Mouse (Mus musculus): ENCODE data around the gene Ttll2.
A peak's percentile ranks its signal among the peaks of the same experiment; 100 is the strongest.
"Not testable (repeated sequence)": the region's sequence is repeated elsewhere in the genome, so short reads cannot be mapped to it uniquely, and the experiment has no call there.

Ttll2 gene

DNA sequence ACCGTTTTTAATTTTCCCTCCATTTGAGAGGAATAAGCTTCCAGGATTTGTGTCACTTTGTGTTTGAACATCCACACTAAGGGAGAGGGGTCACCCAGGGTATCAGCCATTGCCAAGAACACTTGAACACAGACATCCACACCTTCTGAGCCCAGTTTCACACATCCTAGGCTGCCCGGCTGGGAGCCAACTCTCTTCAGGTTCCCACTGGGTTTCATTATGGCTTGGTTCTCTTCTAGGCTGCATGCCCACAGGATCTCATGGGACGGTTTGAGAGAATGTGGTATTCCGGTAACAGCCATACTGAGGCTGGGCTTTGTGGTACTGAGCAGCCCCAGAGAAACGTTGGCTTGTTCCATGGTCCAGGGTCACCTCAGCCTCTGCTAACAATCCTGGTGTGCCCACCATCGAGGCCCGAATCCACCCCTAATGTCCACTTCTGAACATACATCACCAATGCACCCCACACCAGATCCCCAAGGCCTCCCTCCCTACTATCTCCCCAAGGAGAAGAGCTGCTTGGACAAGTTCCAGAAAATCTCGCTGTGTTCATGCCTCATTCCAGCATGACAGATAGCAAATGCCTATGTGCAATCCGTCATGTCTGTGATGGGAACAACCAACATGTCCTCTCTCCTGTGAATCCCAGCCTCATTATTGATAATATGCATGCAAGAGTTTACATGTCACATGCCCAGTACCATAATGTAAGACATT lies 8.4 kb upstream of the Ttll2 start:
- not testable (repeated sequence) for DNase-seq

DNA sequence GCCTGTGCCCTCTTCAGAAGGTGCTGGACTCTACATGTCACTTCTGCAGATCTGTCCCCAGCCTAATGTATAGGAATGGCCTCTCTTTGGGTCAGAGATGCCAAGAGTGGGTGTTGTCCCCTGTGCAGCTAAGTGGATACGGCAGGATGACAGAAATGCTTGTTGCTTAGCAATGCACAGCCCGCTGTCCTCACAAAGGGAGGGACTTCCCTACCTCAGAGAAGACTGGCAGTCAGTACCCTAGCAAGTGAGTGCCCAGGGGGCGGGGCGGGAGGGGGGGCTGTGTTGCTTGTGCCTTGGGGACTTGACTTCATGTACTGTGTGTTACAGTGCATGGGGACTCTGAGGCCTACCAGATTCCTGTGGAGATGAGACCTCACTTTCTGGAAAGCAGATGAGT lies 7.3 kb upstream of the Ttll2 start:
- DNase-seq: not testable (repeated sequence)

DNA sequence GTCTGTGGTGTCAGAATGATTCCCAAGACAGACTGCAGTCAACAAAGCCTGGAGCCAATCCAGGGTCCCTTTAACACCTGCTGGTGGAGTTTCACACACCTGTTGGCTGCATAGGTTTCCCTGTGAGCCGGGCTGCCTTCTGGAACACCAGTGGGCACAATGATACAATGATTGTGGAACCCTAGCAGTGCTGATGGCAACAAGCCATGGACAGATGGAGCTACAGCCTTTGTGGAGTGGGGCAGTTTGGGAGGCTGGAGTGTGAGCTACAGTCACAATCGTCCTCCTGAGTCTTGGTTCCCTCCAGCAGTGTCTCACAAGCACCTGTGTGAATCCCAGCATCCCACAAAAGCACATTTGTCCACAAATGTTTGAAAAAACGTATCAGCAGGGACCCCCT lies 3.7 kb downstream of the Ttll2 start:
- not testable (repeated sequence) for DNase-seq

DNA sequence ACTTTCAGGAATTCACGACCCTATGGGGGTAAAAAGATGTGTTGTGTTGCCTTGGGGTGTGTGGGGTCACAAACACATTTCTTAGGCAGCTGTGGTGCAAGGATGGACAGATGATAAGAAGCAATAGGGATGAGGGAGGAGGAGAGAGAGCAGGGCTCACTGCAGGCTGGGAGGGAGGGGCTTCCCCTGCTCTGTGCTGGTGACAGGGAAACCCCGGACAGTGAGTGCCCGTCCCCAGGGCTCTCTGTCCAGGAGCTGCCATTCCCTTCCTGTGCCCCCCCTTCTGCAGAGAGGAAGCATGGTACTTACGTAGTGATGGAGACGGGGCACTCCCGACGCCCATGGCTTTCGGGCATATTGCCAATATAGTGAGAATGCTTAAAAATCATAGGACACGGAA lies 15.1 kb downstream of the Ttll2 start:
- DNase-seq: not testable (repeated sequence)

DNA sequence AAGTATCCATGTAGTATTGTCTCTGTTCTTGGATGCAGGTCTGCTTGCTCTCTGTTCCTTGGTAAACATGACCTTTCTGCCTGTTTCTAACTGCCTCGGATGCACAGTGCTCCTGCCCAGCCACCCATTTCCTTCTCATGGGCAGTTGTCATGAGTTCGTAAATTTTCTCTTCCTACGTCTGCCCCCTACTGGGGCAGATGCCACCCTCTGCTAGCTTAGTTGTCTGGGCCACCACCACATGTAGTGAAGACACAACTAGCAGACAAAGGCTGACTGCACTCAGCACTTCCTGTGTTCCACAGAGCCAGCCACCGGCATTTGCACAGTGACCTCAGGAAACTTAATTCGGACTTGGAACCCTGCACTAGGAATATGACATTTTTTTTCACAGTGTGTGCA lies 19.8 kb downstream of the Ttll2 start:
- not testable (repeated sequence) for DNase-seq

DNA sequence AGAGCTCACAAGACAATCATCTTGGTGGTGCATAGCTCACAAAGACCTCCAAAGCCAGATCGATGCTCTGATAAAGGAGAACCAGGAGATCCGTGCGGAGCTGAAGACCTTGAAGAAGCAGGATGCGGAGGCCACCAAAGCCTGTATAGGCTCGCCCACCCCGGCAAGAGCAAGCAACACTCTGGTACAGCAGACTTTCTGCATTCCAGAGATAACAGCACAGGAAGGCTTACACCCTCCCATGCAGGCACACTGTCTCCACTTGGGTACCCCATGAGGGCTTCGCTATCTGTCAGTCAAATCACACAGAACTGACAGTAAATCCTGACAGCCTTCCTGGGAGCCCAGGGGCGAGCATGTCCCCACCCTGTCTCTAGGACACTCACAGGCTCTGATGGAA lies 26.1 kb downstream of the Ttll2 start:
- not testable (repeated sequence) for DNase-seq

DNA sequence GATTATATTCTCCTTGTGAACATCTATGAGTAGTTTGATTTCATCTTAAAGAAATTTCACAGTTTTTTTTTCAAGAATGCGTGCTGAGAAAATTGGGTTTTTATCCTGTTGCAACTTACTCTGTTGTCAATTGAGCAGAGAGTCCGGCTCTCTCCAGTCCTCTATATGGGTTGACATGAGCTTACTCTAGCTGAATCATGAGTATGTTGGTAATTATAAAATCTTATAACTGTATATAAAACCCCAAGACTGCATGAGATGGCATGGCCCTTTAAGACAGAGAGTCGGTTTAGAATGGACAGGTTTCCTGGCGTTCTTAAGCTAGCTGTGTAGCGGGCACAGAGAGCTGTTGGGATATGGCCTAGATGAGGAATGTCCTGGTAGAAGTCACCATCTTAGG lies 28.1 kb downstream of the Ttll2 start, which contains the start of gene Tcp10a:
Gene Tcp10a, plus strand, starts transcription at position 301 of the 400 bp plus-strand sequence.
- DNase-seq: not testable (repeated sequence)

DNA sequence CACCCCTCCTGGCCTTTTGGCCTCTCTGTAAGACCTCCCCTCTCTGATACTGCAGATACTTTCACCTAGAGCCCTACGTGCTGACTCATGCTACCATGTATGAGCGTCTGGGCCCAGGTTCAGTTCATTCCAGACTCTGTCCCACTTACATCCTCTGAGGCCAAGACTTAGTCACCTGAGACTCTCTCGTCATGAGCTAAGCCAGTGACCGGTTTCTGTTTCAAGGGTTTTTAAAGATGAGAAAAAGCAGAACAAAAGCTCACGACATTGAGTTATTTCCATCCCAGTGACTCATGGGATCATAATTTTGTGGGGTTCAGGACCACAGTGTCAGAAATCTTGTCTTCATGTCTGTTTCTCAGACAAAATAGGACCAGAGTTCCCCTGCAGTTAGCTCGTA lies 32.7 kb downstream of the Ttll2 start:
- not testable (repeated sequence) for DNase-seq

DNA sequence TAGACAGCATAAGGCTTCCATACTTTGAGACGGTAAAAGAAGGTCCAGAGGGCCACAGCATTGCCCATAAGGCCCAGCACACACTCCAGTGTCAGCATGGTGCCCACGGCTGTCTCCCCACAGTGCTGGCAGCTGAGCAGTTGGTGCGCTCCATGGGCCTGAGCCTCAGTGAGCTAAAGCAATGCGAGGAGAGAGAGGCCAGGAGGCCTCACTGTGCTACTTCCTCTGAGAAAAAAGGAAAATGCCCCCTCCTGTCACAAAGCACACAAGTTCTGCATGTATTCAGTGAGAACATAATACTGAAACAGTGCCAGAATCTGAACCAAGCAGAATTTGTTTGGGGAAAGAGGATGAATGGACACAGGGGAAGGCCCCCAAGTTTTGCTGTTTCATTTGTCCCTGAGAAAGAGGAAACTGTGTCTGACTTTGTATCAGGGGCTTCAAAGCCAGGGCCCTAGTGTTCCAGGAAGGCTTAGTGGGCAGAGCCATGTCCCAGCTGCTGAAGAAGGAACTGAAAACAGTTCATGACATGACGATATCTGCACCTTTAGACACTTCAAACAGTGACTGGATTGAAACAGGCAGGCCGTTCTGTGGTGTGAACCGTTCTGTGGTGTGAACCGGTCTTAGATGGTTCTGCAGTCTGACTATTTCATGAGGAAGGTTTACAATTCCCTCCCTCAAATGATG lies 36.7 kb downstream of the Ttll2 start:
- not testable (repeated sequence) for DNase-seq

DNA sequence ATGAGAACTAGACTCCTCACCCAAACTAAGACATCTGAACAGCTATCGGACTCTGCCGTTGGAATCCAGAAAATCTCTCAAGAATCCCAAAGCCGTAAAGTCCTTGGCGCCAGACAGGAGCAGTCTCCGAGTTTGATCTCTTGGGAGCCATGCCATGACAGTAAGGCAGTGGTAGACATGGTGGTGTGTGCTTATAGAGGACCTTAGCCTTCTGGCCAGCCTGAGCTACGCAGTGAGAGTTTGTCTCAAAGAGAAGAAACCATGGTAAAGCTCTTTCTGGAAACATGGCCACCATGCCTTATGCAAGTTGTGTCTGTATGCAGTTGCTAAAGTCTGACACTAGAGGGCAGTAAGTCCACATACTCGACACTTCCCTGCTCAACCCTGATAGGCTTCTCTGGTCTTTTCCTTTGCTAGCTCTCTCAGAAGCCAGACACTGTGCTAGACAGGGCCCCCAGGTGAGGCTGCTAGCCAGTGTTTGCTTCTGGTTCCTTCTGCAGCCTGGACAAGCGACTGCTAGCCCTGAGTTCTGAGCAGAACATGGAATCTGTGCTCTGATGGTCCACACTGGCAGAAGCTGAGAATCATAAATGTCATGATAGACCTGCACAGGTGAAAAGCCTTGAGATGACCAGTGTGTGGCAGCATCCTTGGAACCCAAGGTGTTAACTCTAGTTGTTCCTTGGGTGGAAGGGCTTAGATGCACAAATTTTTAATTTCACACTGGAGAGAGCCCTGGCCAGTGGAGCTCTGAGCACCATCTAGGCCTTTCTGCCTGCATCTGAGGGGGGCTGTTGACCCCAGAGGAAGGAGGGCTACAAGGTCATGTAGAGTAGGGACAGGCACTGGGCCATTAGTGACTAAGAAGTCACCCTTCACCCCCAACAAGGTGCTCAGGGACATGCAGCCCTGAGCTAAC lies 46.0 kb downstream of the Ttll2 start:
- peak; percentile 23 to 32 for DNase-seq
